Mouse (Mus musculus) megakaryocyte, embryonic 14.5 days (primary cell): ENCODE measurements at regions not wholly inside any gene's neighbourhood (a gene's known extent, or its start where the extent isn't known, plus 50 kb on each side); places are given as distances from the start of the nearest gene placed in this dataset.
"Not testable (repeated sequence)": the region's sequence is repeated elsewhere in the genome, so short reads cannot be mapped to it uniquely, and the experiment has no call there.

Experiments
- H3K27me3 ChIP-seq: replicated peaks from 2 replicates; pipeline ENCODE3; 2012; ENCODE audit warnings: inconsistent platforms
- H3K36me3 ChIP-seq: replicated peaks from 2 replicates; pipeline ENCODE3; 2012; ENCODE audit warnings: low read length, inconsistent platforms, mixed read lengths
- H3K4me1 ChIP-seq: 2 replicates; pipeline ENCODE4 v1.6.1; 2012; ENCODE audit warnings: inconsistent platforms
- H3K4me3 ChIP-seq: replicated peaks from 2 replicates; pipeline ENCODE3; 2012; ENCODE audit warnings: moderate library complexity, mild to moderate bottlenecking, inconsistent platforms
- H3K9me3 ChIP-seq: 2 replicates; pipeline ENCODE4 v1.6.1; 2012; ENCODE audit warnings: inconsistent platforms
- FLI1 ChIP-seq: IDR thresholded peaks from 2 replicates; pipeline ENCODE4 v1.6.1; 2012; ENCODE audit warnings: low read length, inconsistent platforms, mixed read lengths
- GATA1 ChIP-seq: IDR thresholded peaks from 3 replicates; pipeline ENCODE4 v1.6.1; 2012; ENCODE audit warnings: mixed read lengths, low read length, inconsistent platforms, borderline replicate concordance

DNA sequence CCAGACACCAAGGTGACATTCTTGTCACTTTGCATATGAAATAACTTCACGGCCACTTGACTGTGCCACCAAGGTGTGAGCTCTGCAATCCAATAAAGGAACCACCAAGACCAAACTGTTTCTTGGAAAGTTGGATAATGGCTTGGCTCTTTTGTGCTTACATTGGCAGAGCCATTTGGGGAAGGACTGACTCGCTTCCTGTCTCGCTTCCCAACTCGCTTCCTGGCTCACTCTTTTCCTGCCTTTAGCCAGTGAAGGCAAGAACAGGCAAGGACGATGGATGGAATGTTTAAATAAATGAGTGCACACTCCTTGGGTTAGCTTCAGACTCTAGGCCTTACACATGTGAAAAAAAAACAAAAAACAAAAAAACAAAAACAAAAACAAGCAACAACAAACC, 124.5 kb upstream of the Supt20 start:
- Histone ChIP-seq H3K36me3 (no peaks in the 10 kb centered on the region), H3K9me3 (no peaks in the 10 kb centered on the region), H3K27me3 (no peaks in the 10 kb centered on the region), H3K4me1 (peaks cover 11% of the 10 kb centered on the region), H3K4me3 (no peak overlapping the region)
- TF ChIP-seq GATA1 (no peak), FLI1 (no peak)

DNA sequence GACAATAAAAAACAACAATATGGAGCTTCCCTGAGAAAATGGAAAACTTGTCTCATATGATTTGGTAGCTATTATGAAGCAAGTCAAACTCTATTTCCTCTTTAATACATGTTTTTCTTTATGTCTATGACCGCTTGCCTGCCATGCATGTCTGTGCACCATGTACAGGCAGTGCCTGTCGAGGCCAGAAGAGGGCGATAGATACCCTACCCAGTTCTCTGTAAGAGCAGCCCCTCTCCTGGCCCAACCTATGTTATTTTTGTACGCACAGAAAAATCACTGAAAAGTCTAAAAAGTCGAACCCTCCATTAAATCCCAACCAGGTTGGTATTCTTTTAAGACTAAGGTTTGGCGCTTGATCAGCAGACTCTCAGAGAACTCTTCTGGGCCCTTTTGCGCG, 122.1 kb upstream of the Supt20 start:
- Histone ChIP-seq H3K27me3 (no peaks in the 10 kb centered on the region), H3K4me3 (no peak overlapping the region), H3K9me3 (no peaks in the 10 kb centered on the region), H3K4me1 (peaks cover 8% of the 10 kb centered on the region), H3K36me3 (no peaks in the 10 kb centered on the region)
- TF ChIP-seq FLI1 (no peak), GATA1 (no peak)

DNA sequence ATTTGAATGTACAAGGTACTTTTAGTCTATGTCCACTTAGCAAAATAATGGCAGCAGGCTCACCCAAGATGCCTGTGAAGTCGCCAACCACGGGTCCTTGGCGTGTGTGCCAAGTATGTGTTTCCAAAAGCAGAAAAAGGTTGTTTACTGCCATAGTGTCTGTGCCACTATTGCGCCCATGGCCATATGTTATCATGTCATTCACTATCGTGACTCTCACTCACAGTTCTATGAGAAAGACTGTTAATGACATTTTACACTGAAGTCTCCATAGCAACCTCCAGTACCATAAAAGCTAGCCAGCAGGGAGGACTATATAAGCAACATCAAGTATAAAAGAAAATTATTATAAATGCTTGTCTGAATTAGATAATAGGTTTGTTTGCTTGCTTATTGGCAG, 114.8 kb upstream of the Supt20 start:
- H3K27me3 ChIP-seq = no peaks in the 10 kb centered on the region
- H3K9me3 ChIP-seq = peaks cover 19% of the 10 kb centered on the region
- TF ChIP-seq FLI1 (no peak), GATA1 (no peak)
- H3K4me1 ChIP-seq = no peaks in the 10 kb centered on the region
- no peaks in the 10 kb centered on the region for H3K36me3 ChIP-seq
- H3K4me3 ChIP-seq = no peak overlapping the region

DNA sequence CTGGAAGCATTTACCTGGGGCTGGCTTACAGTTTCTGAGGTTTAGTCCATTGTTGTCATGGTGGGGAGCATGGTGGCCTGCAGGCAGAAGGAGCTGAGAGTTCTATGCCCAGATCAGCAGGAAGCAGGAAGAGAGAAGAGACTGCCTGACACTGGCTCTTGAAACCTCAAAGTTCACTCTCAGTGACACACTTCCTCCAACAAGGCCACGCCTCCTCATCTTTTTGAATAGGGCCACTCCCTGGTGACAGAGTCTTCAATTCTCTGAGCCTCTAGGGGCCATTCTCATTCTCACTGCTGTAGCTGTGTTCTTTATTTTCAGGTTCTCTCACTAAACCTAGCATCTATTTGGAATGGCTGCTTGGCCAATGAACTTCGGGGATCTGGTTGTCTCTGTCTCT, 113.2 kb upstream of the Supt20 start:
- H3K9me3 ChIP-seq = peaks cover 25% of the 10 kb centered on the region

DNA sequence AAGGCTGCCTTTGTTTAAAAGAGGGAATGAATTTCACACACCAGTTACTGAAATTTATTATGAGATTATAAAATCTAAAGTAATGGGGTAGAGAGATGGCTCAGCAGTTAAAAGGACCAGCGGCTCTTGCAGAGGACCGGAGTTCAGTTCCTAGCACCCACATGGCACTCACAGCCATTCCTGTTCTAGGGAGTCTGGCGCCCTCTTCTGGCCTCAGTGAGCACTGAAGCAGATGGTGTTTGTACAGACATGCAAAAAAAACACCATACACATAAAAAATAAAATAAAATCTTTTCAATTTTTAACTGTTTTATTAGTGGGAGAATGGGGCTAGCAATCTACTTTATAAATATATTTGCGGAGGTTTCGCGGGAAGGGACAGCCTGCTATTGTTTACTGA, 112.3 kb upstream of the Supt20 start:
- no peaks in the 10 kb centered on the region for H3K36me3 ChIP-seq
- H3K27me3 ChIP-seq = no peaks in the 10 kb centered on the region
- H3K9me3 ChIP-seq = peaks cover 30% of the 10 kb centered on the region
- no peaks in the 10 kb centered on the region for H3K4me1 ChIP-seq
- no peak overlapping the region for H3K4me3 ChIP-seq
- TF ChIP-seq FLI1 = no peak
- no peak for TF ChIP-seq GATA1

More for the DNA sequence above, 113.2 kb upstream of the Supt20 start:
- TF ChIP-seq GATA1 (no peak), FLI1 (no peak)
- no peaks in the 10 kb centered on the region for H3K4me1 ChIP-seq
- H3K27me3 ChIP-seq = no peaks in the 10 kb centered on the region
- no peak overlapping the region for H3K4me3 ChIP-seq
- H3K36me3 ChIP-seq = no peaks in the 10 kb centered on the region

DNA sequence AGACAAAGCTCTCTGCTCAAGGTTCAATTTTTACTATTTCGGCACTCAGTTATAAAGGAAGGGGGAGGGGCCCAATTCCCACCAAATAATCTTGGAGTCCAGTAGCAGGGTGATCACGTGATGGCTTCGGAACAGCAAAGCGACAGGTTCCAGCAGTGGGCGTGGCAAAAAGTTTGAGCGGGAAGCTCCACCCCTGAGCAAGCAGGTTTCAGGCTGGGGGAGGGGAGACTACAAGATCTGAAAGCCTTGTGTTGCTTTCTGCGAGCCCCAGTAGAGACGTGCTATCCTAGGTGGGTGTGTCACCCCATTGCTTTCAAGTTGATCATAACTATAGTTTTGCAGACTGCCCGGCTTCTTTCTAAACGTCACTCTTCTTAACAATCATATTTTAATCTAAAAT, 106.8 kb upstream of the Supt20 start:
- peaks cover 11% of the 10 kb centered on the region for H3K9me3 ChIP-seq
- H3K27me3 ChIP-seq, H3K4me3 ChIP-seq, H3K36me3 ChIP-seq: not testable (repeated sequence)
- peaks cover 14% of the 10 kb centered on the region for H3K4me1 ChIP-seq

DNA sequence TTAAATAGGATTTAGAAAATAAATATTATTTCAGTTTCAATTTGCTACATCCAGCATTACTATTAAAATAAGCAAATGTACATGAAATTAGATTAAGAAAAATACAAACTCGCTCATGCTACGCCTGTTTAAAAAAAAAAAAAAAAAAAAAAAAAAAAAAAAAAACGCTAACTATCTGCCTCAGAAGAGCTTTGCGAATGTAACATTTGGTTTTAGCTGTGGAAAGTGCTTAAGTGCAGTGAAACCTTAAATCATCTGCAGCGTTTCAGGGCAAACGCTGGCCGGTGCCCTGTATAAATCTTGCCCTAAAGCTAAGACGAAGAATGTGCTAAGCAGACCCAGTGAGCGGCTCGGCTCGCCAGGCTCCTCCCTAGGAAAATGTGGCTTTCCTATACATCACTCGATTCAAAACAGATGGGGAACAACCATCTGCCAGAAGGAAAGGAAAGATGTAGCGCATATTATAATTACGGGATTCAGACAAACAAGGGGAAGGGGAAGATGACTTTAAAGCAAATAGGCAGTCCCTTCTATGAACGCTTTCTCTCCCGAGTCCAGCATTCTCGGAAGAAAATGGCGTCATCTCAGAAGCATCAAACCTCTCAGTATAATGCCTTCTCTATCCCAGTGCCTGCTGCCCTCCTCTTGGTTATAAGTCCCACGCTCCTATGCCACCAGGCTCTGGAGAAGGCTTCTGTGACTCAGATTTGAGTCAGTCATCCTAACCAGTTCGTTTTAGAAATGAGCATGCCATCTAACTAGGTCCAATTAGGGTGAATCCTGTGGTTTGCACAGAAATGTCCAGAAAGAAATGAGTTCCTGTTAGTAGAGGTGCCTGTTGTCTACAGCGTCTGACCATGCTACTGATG, 105.2 kb upstream of the Supt20 start:
- H3K4me3 ChIP-seq = no peak overlapping the region
- peaks cover 21% of the 10 kb centered on the region for H3K4me1 ChIP-seq
- no peaks in the 10 kb centered on the region for H3K36me3 ChIP-seq
- H3K9me3 ChIP-seq = peaks cover 11% of the 10 kb centered on the region
- H3K27me3 ChIP-seq = no peaks in the 10 kb centered on the region
- TF ChIP-seq FLI1 (no peak), GATA1 (no peak)

DNA sequence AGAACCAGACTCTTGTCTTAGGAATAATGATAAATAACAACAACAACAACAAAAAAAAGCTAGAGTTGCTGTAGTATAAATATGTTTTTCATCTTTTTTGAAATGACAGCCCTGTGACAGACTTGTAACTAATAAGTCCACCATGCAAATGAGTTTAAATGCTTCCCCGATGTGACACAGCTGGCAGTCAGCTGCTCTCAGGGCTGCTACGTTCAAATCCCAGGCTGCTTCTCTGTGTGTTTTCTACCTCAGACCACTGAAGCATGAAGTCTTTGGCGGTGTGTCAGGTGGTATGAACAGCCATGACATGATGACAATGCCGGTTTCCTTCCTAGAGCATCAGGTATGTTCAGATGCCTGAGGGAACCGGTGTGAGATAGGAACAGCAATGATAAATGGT, 104.4 kb upstream of the Supt20 start:
- peaks cover 11% of the 10 kb centered on the region for H3K9me3 ChIP-seq
- peaks cover 30% of the 10 kb centered on the region for H3K4me1 ChIP-seq
- no peaks in the 10 kb centered on the region for H3K36me3 ChIP-seq
- H3K27me3 ChIP-seq = no peaks in the 10 kb centered on the region
- H3K4me3 ChIP-seq = no peak overlapping the region
- TF ChIP-seq FLI1 (no peak), GATA1 (no peak)

DNA sequence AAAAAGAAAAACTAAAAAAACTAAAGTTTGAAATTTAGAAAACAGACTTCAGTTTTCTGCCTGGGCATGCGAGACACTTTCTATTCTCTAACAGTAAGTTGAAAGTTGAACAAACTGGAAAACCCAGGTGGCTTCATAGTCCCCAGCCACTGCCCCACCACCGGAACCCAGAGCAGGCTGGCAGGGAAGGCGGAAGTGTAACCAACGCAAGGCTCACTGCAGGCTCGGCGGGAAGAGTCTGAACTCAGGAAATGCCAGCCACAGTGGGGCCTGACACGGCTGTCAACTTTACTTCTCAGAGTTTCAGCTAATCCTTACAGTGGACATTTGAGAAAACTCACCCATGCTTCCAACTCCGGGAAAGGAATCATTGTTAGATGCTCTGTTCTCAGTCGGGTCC, 102.6 kb upstream of the Supt20 start:
- TF ChIP-seq FLI1 (no peak), GATA1 (no peak)
- Histone ChIP-seq H3K36me3 (peaks cover 6% of the 10 kb centered on the region), H3K4me3 (peak overlapping the region; percentile 76), H3K9me3 (peaks cover 10% of the 10 kb centered on the region), H3K4me1 (peaks cover 31% of the 10 kb centered on the region), H3K27me3 (no peaks in the 10 kb centered on the region)

DNA sequence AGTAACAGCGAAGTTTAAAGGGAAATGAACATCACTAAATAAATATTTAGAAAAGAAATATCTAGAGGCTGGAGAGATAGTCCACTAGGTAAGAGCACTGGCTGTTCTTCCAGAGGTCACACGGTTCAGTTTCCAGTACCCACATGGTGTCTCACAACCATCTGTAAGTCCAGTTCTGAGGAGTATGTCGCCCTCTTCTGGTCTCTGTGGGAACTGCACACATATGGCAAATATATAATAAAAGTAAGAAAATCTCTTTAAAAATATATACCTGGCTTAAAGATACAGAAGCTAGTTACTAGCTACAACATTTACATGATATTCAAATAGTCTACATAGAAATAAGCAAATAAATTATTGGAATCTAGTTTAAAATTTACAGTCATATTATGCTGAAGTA, 101.4 kb upstream of the Supt20 start:
- TF ChIP-seq FLI1 (no peak), GATA1 (no peak)
- Histone ChIP-seq H3K4me1 (peaks cover 31% of the 10 kb centered on the region), H3K4me3 (no peak overlapping the region), H3K27me3 (no peaks in the 10 kb centered on the region), H3K9me3 (peaks cover 6% of the 10 kb centered on the region), H3K36me3 (peaks cover 8% of the 10 kb centered on the region)
